Mouse (Mus musculus): ENCODE data around the gene AI413582.

Gene AI413582

GRCm38 (mm10) chr17:27565163-27565941, at the start of gene AI413582:
TSS of gene AI413582 (minus strand) at chr17:27565756.
- DNase-seq (ENCODE audit: extremely low read depth, low read depth) = no peak

GRCm38 (mm10) chr17:27613016-27613415, 47.5 kb upstream of the AI413582 start:
- no peak for DNase-seq (ENCODE audit: extremely low read depth, low read depth)

DNA sequence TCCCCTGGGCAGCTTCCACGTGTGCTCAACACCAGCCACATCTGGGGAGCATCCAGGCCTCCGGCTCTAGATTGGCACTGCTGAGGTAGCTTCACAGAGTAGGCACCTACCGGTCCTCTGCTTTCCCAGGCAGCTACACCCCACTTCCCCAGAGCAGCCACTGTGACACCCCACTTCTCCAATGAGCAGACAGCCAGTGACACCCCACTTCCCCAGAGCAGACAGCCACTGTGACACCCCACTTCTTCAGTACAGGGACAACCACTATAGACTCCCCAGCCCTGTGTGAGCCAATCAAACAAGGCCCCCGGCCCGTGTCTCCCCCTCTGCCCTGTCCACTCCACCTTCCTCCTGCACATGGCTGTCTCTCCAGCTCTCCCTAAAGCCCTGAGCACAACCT, 46.4 kb upstream of the AI413582 start:
- DNase-seq (ENCODE audit: extremely low read depth, low read depth) = no peak

GRCm38 (mm10) chr17:27611519-27611884, 45.9 kb upstream of the AI413582 start:
- DNase-seq (ENCODE audit: extremely low read depth, low read depth) = no peak

GRCm38 (mm10) chr17:27610679-27611518, 45.3 kb upstream of the AI413582 start:
- no peak for DNase-seq (ENCODE audit: extremely low read depth, low read depth)

- DNase-seq (ENCODE audit: extremely low read depth, low read depth) = no peak
Measured at GRCm38 (mm10) chr17:27609576-27609975, 44.0 kb upstream of the AI413582 start.

- DNase-seq (ENCODE audit: extremely low read depth, low read depth) = no peak
Measured at GRCm38 (mm10) chr17:27603522-27604234, 38.1 kb upstream of the AI413582 start.

DNA sequence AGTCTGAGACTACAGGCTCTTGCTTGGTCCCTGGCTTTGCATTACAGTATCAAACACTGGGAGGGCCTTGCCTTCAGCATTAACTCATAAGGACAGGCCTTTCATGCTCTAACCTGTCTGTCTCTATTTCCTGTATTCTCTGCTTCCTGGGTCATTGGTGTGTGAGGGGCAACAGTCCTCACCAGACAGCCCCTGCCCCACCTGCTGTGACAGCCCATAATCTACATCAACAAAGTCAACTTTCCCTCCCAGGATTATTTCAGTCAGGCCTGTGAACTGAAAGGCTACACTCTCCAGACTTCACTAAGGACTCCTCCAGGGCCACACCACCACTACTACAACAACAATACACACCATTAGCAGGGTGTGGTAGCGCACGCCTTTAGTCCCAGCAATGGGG, 37.5 kb upstream of the AI413582 start:
- no peak for DNase-seq (ENCODE audit: extremely low read depth, low read depth)

- DNase-seq (ENCODE audit: extremely low read depth, low read depth) = no peak
Measured at GRCm38 (mm10) chr17:27600869-27601268, 35.3 kb upstream of the AI413582 start.

- no peak for DNase-seq (ENCODE audit: extremely low read depth, low read depth)
Measured at GRCm38 (mm10) chr17:27600286-27600685, 34.7 kb upstream of the AI413582 start.

DNA sequence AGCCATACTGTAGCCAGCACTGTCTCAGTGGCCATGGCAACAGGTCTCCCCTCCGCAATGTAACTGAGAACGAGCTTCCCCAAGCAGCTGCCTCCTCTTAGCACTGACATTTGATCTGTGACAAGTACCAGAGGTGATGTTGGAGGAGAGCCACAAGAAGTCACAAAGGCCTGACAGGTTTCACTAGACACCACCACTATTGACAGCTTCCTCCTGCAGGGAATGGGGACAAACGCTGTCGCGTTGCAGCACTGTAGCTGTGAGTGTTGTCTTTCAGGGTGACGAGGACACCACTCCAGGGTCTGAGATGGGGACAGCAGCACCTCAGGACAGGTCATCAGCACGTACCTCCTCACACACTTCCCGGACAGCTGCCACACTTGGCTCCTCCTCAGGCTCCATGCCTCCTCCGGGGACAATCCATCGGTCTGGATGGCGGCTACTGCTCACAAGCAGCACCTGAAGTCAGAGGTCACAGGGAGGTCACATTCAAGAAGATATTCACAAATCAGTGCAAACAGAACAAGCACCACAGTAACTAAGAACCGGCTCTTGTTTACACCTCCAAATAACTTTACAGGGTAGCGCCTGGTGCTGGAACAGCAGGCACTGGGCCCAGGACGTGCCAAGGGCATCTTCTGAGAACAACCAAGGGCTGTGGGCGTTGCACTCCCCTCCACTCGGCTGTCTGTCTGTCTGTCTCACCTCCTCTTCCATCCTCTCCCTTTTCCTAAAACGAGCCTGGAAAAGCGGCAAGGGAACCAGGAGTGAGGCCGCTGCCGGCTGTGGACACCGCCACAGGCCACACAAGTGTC, 31.0 kb upstream of the AI413582 start:
- no peak for DNase-seq (ENCODE audit: extremely low read depth, low read depth)

GRCm38 (mm10) chr17:27595659-27596375, 30.3 kb upstream of the AI413582 start:
- no peak for DNase-seq (ENCODE audit: extremely low read depth, low read depth)

- no peak for DNase-seq (ENCODE audit: extremely low read depth, low read depth)
Measured at GRCm38 (mm10) chr17:27592565-27592910, 27.0 kb upstream of the AI413582 start.

GRCm38 (mm10) chr17:27591826-27592564, 26.4 kb upstream of the AI413582 start:
- DNase-seq (ENCODE audit: extremely low read depth, low read depth) = no peak

- peak; percentile 89 for DNase-seq (ENCODE audit: extremely low read depth, low read depth)
Measured at GRCm38 (mm10) chr17:27588231-27588630, 22.7 kb upstream of the AI413582 start.

- DNase-seq (ENCODE audit: extremely low read depth, low read depth) = no peak
Measured at GRCm38 (mm10) chr17:27587252-27587651, 21.7 kb upstream of the AI413582 start.

- DNase-seq (ENCODE audit: extremely low read depth, low read depth) = no peak
Measured at GRCm38 (mm10) chr17:27586661-27587060, 21.1 kb upstream of the AI413582 start.

DNA sequence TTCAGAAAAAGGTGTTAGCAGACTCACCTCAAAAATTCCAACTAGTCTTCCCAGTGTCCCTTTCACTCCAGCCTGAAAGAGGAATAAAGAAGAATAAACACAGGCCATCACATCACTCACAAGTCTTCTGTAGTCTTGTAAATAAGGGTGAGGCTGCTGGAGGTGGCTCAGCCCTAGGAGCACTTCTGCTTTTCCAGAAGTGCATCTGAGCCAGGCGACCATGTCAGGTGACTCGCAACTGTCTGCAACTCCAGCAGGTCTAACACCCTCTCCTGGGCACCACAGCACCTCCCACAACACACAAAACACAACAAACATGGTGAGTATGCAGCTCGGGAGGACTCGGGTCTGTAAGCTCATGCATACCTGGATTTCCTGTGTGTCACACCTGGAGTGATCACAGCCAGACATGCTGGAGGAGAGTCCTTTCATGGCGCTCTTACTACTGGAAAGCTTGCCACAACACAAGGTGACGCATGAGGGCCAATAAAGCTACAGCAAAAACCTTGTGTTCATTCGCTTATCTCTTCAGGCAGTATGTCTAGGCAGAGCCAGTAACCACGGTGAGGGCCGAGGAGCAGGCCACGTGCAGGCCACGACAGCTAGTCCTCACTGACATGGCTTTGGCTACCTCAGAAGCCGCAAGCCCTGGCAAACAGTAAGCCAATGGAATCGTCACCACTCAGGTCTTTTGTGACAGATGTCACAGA, 17.8 kb upstream of the AI413582 start:
- no peak for DNase-seq (ENCODE audit: extremely low read depth, low read depth)

GRCm38 (mm10) chr17:27580392-27581068, 15.0 kb upstream of the AI413582 start:
- DNase-seq (ENCODE audit: extremely low read depth, low read depth) = no peak

Data from MEL-GATA-1-ER (cell line).